Comparison of ENCODE assay signal across 10 mouse cellular contexts in genomic region chr5:35530442-35530841, GRCm38 (mm10). TPM values are rescaled to one million over a fixed set of nuclear protein-coding genes. Genes with fewer than 3 reads are reported as not detected.
A peak's percentile ranks its signal among the peaks of the same experiment; 100 is the strongest.
DNase-seq lines count a peak whose midpoint lies in the region; ATAC-seq and TF ChIP-seq lines count a peak whose summit lies in the region.
"Had no signal": no experiment of that assay in that cellular context is flagged by ENCODE, and none has a peak within 500 bp of the region (broad histone marks: within the 10 kb centered on the region; RNA-seq: fewer than 3 reads in every experiment).

No protein-coding gene starts in this region.

- H3K9ac ChIP-seq in hindbrain, postnatal 0 days (replicated peaks; ENCODE audit: low read length) = no peak overlapping the region
- H3K9ac ChIP-seq in midbrain, embryonic 14.5 days (replicated peaks; ENCODE audit: low read length) = no peak overlapping the region
- H3K9ac ChIP-seq: embryonic facial prominence, embryonic 15.5 days; lung, embryonic 15.5 days had no signal

- peak; percentile 62; the same call in 1 of the 2 replicates for TF ChIP-seq CTCF in testis, adult 2 months (IDR thresholded peaks at IDR 0.05; ENCODE audit: control insufficient read depth, insufficient read depth, insufficient replicate concordance, low read depth, low read length)
- TF ChIP-seq CTCF in hindbrain, postnatal 0 days (IDR thresholded peaks at IDR 0.05; ENCODE audit: low read depth) = peak; percentile 77

- no peak for TF ChIP-seq POLR2A in testis, adult 2 months (IDR thresholded peaks at IDR 0.05; ENCODE audit: control insufficient read depth, low read depth, low read length)

- H3K4me2 ChIP-seq in hindbrain, postnatal 0 days (ENCODE audit: low read depth, low read length) = no peak overlapping the region
- H3K4me2 ChIP-seq in midbrain, embryonic 14.5 days (ENCODE audit: low read length) = no peak overlapping the region
- H3K4me2 ChIP-seq: embryonic facial prominence, embryonic 15.5 days; lung, embryonic 15.5 days had no signal

- H3K27ac ChIP-seq in heart, embryonic 10.5 days = no peak overlapping the region
- no peak overlapping the region for H3K27ac ChIP-seq in testis, adult 2 months (ENCODE audit: control insufficient read depth, insufficient read depth, low read depth, low read length)
- H3K27ac ChIP-seq in hindbrain, postnatal 0 days = no peak overlapping the region
- no peak overlapping the region for H3K27ac ChIP-seq in midbrain, embryonic 14.5 days (replicated peaks; ENCODE audit: low read depth, low read length)
- H3K27ac ChIP-seq: embryonic facial prominence, embryonic 15.5 days; lung, embryonic 15.5 days had no signal

- H3K4me1 ChIP-seq in heart, embryonic 10.5 days = peaks cover 15% of the 10 kb centered on the region
- H3K4me1 ChIP-seq in testis, adult 2 months (ENCODE audit: control insufficient read depth, insufficient read depth, low read length) = peaks cover 9% of the 10 kb centered on the region
- peaks cover 3% of the 10 kb centered on the region; the same call in 1 of the 2 replicates for H3K4me1 ChIP-seq in hindbrain, postnatal 0 days (ENCODE audit: insufficient read depth, low read length)
- H3K4me1 ChIP-seq in midbrain, embryonic 14.5 days (ENCODE audit: control insufficient read depth, insufficient read depth, low read length) = peaks cover 4% of the 10 kb centered on the region

- peak; percentile 55; the same call in 1 of the 2 replicates for ATAC-seq in hindbrain, postnatal 0 days
- peak; percentile 69; the same call in 1 of the 2 replicates for ATAC-seq in midbrain, embryonic 14.5 days (ENCODE audit: low FRiP score, low TSS enrichment)

- peaks cover 56% of the 10 kb centered on the region for H3K27me3 ChIP-seq in heart, embryonic 10.5 days (ENCODE audit: insufficient read depth, poor library complexity, severe bottlenecking)
- H3K27me3 ChIP-seq in testis, adult 2 months (ENCODE audit: control insufficient read depth, insufficient read depth, low read length) = no peaks in the 10 kb centered on the region
- no peaks in the 10 kb centered on the region for H3K27me3 ChIP-seq in hindbrain, postnatal 0 days (ENCODE audit: insufficient read depth, low read length)
- H3K27me3 ChIP-seq in midbrain, embryonic 14.5 days (ENCODE audit: control insufficient read depth, insufficient read depth, low read length) = peaks cover 7% of the 10 kb centered on the region; the same call in 1 of the 2 replicates
- H3K27me3 ChIP-seq: embryonic facial prominence, embryonic 15.5 days had no signal

- DNase-seq in heart, embryonic 10.5 days (ENCODE audit: low spot score) = peak; percentile 84
- DNase-seq in heart, adult 11 months = no peak
- DNase-seq in testis, postnatal 14 days (ENCODE audit: low spot score) = no peak
- peak; percentile 36 to 38 for DNase-seq in cerebellum, postnatal 36 days
- peak; percentile 73 for DNase-seq in hindbrain, postnatal 0 days (ENCODE audit: low spot score)
- peak; percentile 78 for DNase-seq in midbrain, embryonic 14.5 days
- no peak for DNase-seq in ovary, adult 18-20 months (ENCODE audit: low spot score)

- no peaks in the 10 kb centered on the region for H3K36me3 ChIP-seq in heart, embryonic 10.5 days
- H3K36me3 ChIP-seq in testis, adult 2 months (ENCODE audit: control insufficient read depth, insufficient read depth, low read length) = no peaks in the 10 kb centered on the region
- H3K36me3 ChIP-seq in hindbrain, postnatal 0 days (ENCODE audit: insufficient read depth, low read length) = no peaks in the 10 kb centered on the region
- no peaks in the 10 kb centered on the region for H3K36me3 ChIP-seq in midbrain, embryonic 14.5 days (ENCODE audit: control insufficient read depth, insufficient read depth, low read length)
- H3K36me3 ChIP-seq: embryonic facial prominence, embryonic 15.5 days; lung, embryonic 15.5 days had no signal

- no peak overlapping the region for H3K4me3 ChIP-seq in heart, embryonic 10.5 days
- no peak overlapping the region for H3K4me3 ChIP-seq in testis, adult 2 months (ENCODE audit: control insufficient read depth, low read depth, low read length)
- no peak overlapping the region for H3K4me3 ChIP-seq in hindbrain, postnatal 0 days (ENCODE audit: low read length)
- H3K4me3 ChIP-seq in midbrain, embryonic 14.5 days (replicated peaks; ENCODE audit: low read depth, low read length) = no peak overlapping the region
- H3K4me3 ChIP-seq: embryonic facial prominence, embryonic 15.5 days; lung, embryonic 15.5 days had no signal

- WGBS in heart, embryonic 10.5 days = 9% methylated on average over 4 of the region's 4 CpGs
- 12% methylated on average over 4 of the region's 4 CpGs for WGBS in hindbrain, postnatal 0 days
- WGBS in midbrain, embryonic 14.5 days = 12% methylated on average over 4 of the region's 4 CpGs

- H3K9me3 ChIP-seq in heart, embryonic 10.5 days = no peaks in the 10 kb centered on the region
- H3K9me3 ChIP-seq in hindbrain, postnatal 0 days (ENCODE audit: low read length) = no peaks in the 10 kb centered on the region
- H3K9me3 ChIP-seq in midbrain, embryonic 14.5 days (ENCODE audit: control insufficient read depth, low read length) = no peaks in the 10 kb centered on the region
- H3K9me3 ChIP-seq: embryonic facial prominence, embryonic 15.5 days; lung, embryonic 15.5 days had no signal

RNA-seq across cellular contexts. Expression of gene Cpz, which starts 4.9 kb away (rescaled TPM):
- polyA plus RNA-seq in heart, embryonic 10.5 days (2016; fragmentation: Nextera tagmentation; extraction: Ambion mirVana) = 5.0 and 8.3 TPM in 2 replicates
- polyA plus RNA-seq in testis, adult 2 months (2012; rRNA removed) = 1.4 and 2.9 TPM in 2 replicates
- 16.0 and 18.7 TPM in 2 replicates for total RNA-seq in hindbrain, postnatal 0 days (2014; rRNA removed)
- polyA plus RNA-seq in hindbrain, postnatal 0 days (2015; fragmentation: Nextera tagmentation; extraction: Ambion mirVana) = 1.7 and 1.9 TPM in 2 replicates
- 0.79 TPM in 1 of 2 replicates, not detected in the other for polyA plus RNA-seq in midbrain, embryonic 14.5 days (2014; fragmentation: Nextera tagmentation; extraction: Ambion mirVana)

RNA-seq across cellular contexts. Expression of gene Trmt44, which starts 44.4 kb away (rescaled TPM):
- 5.6 and 9.4 TPM in 2 replicates for polyA plus RNA-seq in heart, embryonic 10.5 days (2016; fragmentation: Nextera tagmentation; extraction: Ambion mirVana)
- polyA plus RNA-seq in testis, adult 2 months (2012; rRNA removed) = 4.7 and 4.8 TPM in 2 replicates
- total RNA-seq in hindbrain, postnatal 0 days (2014; rRNA removed) = 10.9 and 12.3 TPM in 2 replicates
- 3.3 and 3.6 TPM in 2 replicates for polyA plus RNA-seq in hindbrain, postnatal 0 days (2015; fragmentation: Nextera tagmentation; extraction: Ambion mirVana)
- 7.3 and 7.4 TPM in 2 replicates for polyA plus RNA-seq in midbrain, embryonic 14.5 days (2014; fragmentation: Nextera tagmentation; extraction: Ambion mirVana)

RNA-seq across cellular contexts. Expression of gene Acox3, which starts 52.4 kb away (rescaled TPM):
- 9.9 and 10.3 TPM in 2 replicates for polyA plus RNA-seq in heart, embryonic 10.5 days (2016; fragmentation: Nextera tagmentation; extraction: Ambion mirVana)
- polyA plus RNA-seq in testis, adult 2 months (2012; rRNA removed) = 45.2 and 52.9 TPM in 2 replicates
- total RNA-seq in hindbrain, postnatal 0 days (2014; rRNA removed) = 23.5 and 24.2 TPM in 2 replicates
- 11.4 and 12.7 TPM in 2 replicates for polyA plus RNA-seq in hindbrain, postnatal 0 days (2015; fragmentation: Nextera tagmentation; extraction: Ambion mirVana)
- 15.3 and 19.0 TPM in 2 replicates for polyA plus RNA-seq in midbrain, embryonic 14.5 days (2014; fragmentation: Nextera tagmentation; extraction: Ambion mirVana)

Comparison
In these comparisons a context has a peak if more than half of its experiments do, and no peak if none do; other contexts are left out.
1. DNase-seq: peak in heart, embryonic 10.5 days (single experiment), cerebellum, postnatal 36 days (2 of 2), hindbrain, postnatal 0 days (single experiment) and midbrain, embryonic 14.5 days (single experiment); none in heart, adult 11 months (single experiment), testis, postnatal 14 days (single experiment) and ovary, adult 18-20 months (single experiment).